Comparison of ENCODE assay signal across 7 mouse cellular contexts in the genomic region with DNA sequence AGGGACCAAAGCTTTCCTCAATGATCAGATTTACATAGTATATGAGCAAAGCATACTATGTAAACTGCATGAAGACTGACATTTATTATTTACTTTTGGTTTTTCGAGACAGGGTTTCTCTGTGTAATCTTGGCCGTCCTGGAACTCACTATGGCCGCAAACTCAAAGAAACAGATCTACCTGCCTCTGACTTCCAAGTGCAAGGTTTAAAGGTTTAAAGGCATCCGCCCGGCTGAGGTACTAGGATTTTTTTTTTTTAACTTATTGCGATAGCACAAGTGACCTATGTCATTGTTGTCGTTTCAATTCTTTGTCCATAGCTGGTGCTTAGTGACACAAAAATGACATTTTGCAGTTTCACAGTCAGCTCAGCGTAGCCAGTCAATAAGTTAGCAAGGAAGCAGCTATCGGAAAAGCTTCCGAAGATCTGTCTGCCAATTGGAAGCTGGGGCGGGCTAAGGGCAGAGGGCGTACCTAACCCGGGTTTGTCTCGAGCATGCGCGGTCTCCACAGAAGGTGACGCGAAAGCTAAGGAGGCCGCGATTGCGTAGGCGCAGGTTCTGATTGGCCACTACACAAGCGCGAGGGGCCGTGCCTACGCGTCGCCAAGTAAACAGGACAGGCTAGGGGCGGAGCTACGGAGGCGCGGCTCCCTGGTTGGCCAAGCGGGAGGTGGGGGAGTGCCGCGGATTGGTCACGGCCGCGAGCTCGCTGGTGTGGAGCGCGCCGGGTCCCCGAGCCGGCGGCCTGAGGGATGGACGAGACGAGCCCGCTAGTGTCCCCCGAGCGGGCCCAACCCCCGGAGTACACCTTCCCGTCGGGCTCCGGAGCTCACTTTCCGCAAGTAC. TPM values are rescaled to one million over a fixed set of nuclear protein-coding genes. Genes with fewer than 3 reads are reported as not detected.
A peak's percentile ranks its signal among the peaks of the same experiment; 100 is the strongest.
DNase-seq lines count a peak whose midpoint lies in the region; ATAC-seq lines count a peak whose summit lies in the region.

TSS of gene Pi4k2a (plus strand) at position 723 of the 848 bp plus-strand sequence.

- peaks cover 20% of the 10 kb centered on the region for H3K4me1 ChIP-seq in intestine, embryonic 15.5 days (replicated peaks)
- peaks cover 43% of the 10 kb centered on the region for H3K4me1 ChIP-seq in midbrain, embryonic 10.5 days

- intact Hi-C loops in gastrocnemius, postnatal 36 days (cut with DNase I): no loop called here
- intact Hi-C loops in left cerebral cortex, postnatal 25 days (cut with DNase I): loop anchor here (5.0 kb wide), 4 partner anchors 37 to 108 kb away; partner anchors contain the start of genes Avpi1, Marveld1, Mms19 and Ubtd1

- no peaks in the 10 kb centered on the region for H3K9me3 ChIP-seq in intestine, embryonic 15.5 days
- no peaks in the 10 kb centered on the region for H3K9me3 ChIP-seq in midbrain, embryonic 10.5 days (replicated peaks)

- peak; percentile 100 for DNase-seq in adrenal gland, adult 2 months
- peak; percentile 100 for DNase-seq in embryo, embryonic 11.5 days (ENCODE audit: low read depth, low spot score)
- peak; percentile 97 to 99 for DNase-seq in gastrocnemius, postnatal 36 days
- peak; percentile 100 for DNase-seq in left cerebral cortex, postnatal 25 days (ENCODE audit: low spot score in 2 of 2)
- peak; percentile 99 for DNase-seq in midbrain, embryonic 10.5 days (ENCODE audit: low spot score)
- DNase-seq in right cerebral cortex, postnatal 4 days: peak; percentile 94

- peak within 1 kb of the TSS; percentile 91 for H3K27ac ChIP-seq in intestine, embryonic 15.5 days
- H3K27ac ChIP-seq in midbrain, embryonic 10.5 days (replicated peaks): peak within 1 kb of the TSS; percentile 92

- peak within 1 kb of the TSS; percentile 83 for H3K9ac ChIP-seq in intestine, embryonic 15.5 days

- peak within 1 kb of the TSS; percentile 98 for H3K4me3 ChIP-seq in intestine, embryonic 15.5 days (replicated peaks)
- peak within 1 kb of the TSS; percentile 95 for H3K4me3 ChIP-seq in midbrain, embryonic 10.5 days

- peak within 1 kb of the TSS; percentile 74 for H3K4me2 ChIP-seq in intestine, embryonic 15.5 days (replicated peaks)

- no peaks in the 10 kb centered on the region for H3K27me3 ChIP-seq in intestine, embryonic 15.5 days (replicated peaks)
- no peaks in the 10 kb centered on the region for H3K27me3 ChIP-seq in midbrain, embryonic 10.5 days (ENCODE audit: low read depth, poor library complexity, severe bottlenecking)

- WGBS in intestine, embryonic 15.5 days: under 1% methylated on average over 50 of the region's 55 CpGs
- 1% methylated on average over 55 of the region's 55 CpGs for WGBS in midbrain, embryonic 10.5 days

- 0 out of 2 replicates have a peak, but pooled peaks cover 4% of the 10 kb centered on the region for H3K36me3 ChIP-seq in intestine, embryonic 15.5 days
- H3K36me3 ChIP-seq in midbrain, embryonic 10.5 days: peaks cover 19% of the 10 kb centered on the region

- ATAC-seq in intestine, embryonic 15.5 days: peak; percentile 98

RNA-seq across cellular contexts. Expression of gene Pi4k2a, which starts in this region (rescaled TPM):
- total RNA-seq in adrenal gland, adult 2 months (2021): 10 to 100 TPM; 62.3 to 69.9 TPM
- polyA plus RNA-seq in adrenal gland, adult 2 months (2012; rRNA removed): 43.7 and 44.5 TPM in 2 replicates
- total RNA-seq in gastrocnemius, postnatal 36 days (2021): 10 to 100 TPM; 11.0 to 14.1 TPM
- 23.4 and 23.6 TPM in 2 replicates for polyA plus RNA-seq in intestine, embryonic 15.5 days (2015; fragmentation: Nextera tagmentation; extraction: Ambion mirVana)
- 10 to 100 TPM; 61.0 to 63.1 TPM for total RNA-seq in left cerebral cortex, postnatal 25 days (2021)
- 23.3 and 26.7 TPM in 2 replicates for polyA plus RNA-seq in midbrain, embryonic 10.5 days (2016; fragmentation: Nextera tagmentation; extraction: Ambion mirVana)

Comparison
In these comparisons a context has a peak if more than half of its experiments do, and no peak if none do; other contexts are left out.
1. Peak in every context shown above with its lines: DNase-seq, ATAC-seq, H3K4me3 ChIP-seq and H3K27ac ChIP-seq.
2. RNA of gene Pi4k2a (total RNA-seq): 62.3 to 69.9 TPM in adrenal gland, adult 2 months and 61.0 to 63.1 TPM in left cerebral cortex, postnatal 25 days; 11.0 to 14.1 TPM in gastrocnemius, postnatal 36 days; every median in the first group is over 4 times any median in the second.